Mouse (Mus musculus) liver, embryonic 15.5 days (tissue): Measurements from ENCODE around the gene Adam10. TPM values are rescaled to one million over a fixed set of nuclear protein-coding genes. Genes with fewer than 3 reads are reported as not detected.
A peak's percentile ranks its signal among the peaks of the same experiment; 100 is the strongest.

Experiments used
- ATAC-seq: fragments of 200-750 bp; cut with Nextera tagmentation; 2 replicates; pipeline ENCODE4 v1.8.0; 2017; ENCODE audit warnings: moderate number of reproducible peaks, mild to moderate bottlenecking, moderate library complexity; ENCODE audit not compliant: insufficient read depth
- H3K27ac ChIP-seq: fragments of 300-500 bp; sonication (generic); replicated peaks from 2 replicates; pipeline ENCODE4 v1.5.1; 2015; ENCODE audit warnings: mild to moderate bottlenecking, inconsistent platforms
- H3K27me3 ChIP-seq: fragments of 300-500 bp; sonication (generic); 2 replicates; pipeline ENCODE4 v1.6.1; 2015; ENCODE audit warnings: mild to moderate bottlenecking, inconsistent platforms
- H3K36me3 ChIP-seq: fragments of 300-500 bp; sonication (generic); replicated peaks from 2 replicates; pipeline ENCODE4 v1.6.1; 2015; ENCODE audit warnings: moderate library complexity, mild to moderate bottlenecking, inconsistent platforms
- H3K4me1 ChIP-seq: fragments of 300-500 bp; sonication (generic); replicated peaks from 2 replicates; pipeline ENCODE4 v1.6.1; 2015; ENCODE audit warnings: inconsistent platforms
- H3K4me2 ChIP-seq: fragments of 300-500 bp; sonication (generic); 2 replicates; pipeline ENCODE4 v1.6.1; 2015; ENCODE audit warnings: moderate library complexity, mild to moderate bottlenecking, inconsistent platforms
- H3K4me3 ChIP-seq: fragments of 300-500 bp; sonication (generic); replicated peaks from 2 replicates; pipeline ENCODE4 v1.5.1; 2015; ENCODE audit warnings: mild to moderate bottlenecking, inconsistent platforms
- H3K9ac ChIP-seq: fragments of 300-500 bp; sonication (generic); 2 replicates; pipeline ENCODE4 v1.6.1; 2015; ENCODE audit warnings: moderate library complexity, mild to moderate bottlenecking, inconsistent platforms
- H3K9me3 ChIP-seq: fragments of 300-500 bp; sonication (generic); replicated peaks from 2 replicates; pipeline ENCODE4 v1.6.1; 2016; ENCODE audit warnings: inconsistent platforms
- WGBS: fragments of 180-500 bp; shearing (Covaris S2); methylation state at CpG from one replicate; pipeline ENCODE4 v1.1.7; 2015; ENCODE audit warnings: mixed read lengths; ENCODE audit not compliant: insufficient replicate concordance; 5-methylcytosine and 5-hydroxymethylcytosine counted together
- polyA plus RNA-seq: library from polyadenylated mRNA; unstranded; fragments of >200 nt; fragmentation: Nextera tagmentation; extraction: Ambion mirVana; gene quantifications from 2 replicates; pipeline ENCODE4 v1.2.1, GENCODE M21; 2015

The Adam10 gene
- polyA plus RNA-seq, 1 experiment from 2014 or later: 71.9 TPM

GRCm38 (mm10) chr9:70673656-70674055 lies 5.1 kb upstream of the Adam10 start:
- Histone ChIP-seq H3K27ac (no peak overlapping the region), H3K27me3 (no peaks in the 10 kb centered on the region), H3K9ac (no peak overlapping the region), H3K36me3 (no peaks in the 10 kb centered on the region), H3K4me1 (peaks cover 66% of the 10 kb centered on the region), H3K4me2 (no peak overlapping the region), H3K9me3 (no peaks in the 10 kb centered on the region), H3K4me3 (no peak overlapping the region)
- 85% methylated on average over 4 of the region's 4 CpGs for WGBS
- ATAC-seq: no peak

GRCm38 (mm10) chr9:70675117-70675516 lies 3.7 kb upstream of the Adam10 start:
- no peaks in the 10 kb centered on the region for H3K9me3 ChIP-seq
- 58% methylated on average over 4 of the region's 4 CpGs for WGBS
- H3K27ac ChIP-seq: peak overlapping the region; percentile 34
- no peaks in the 10 kb centered on the region for H3K27me3 ChIP-seq
- H3K36me3 ChIP-seq: no peaks in the 10 kb centered on the region
- H3K4me2 ChIP-seq: no peak overlapping the region
- H3K4me1 ChIP-seq: peaks cover 53% of the 10 kb centered on the region
- H3K4me3 ChIP-seq: no peak overlapping the region
- no peak for ATAC-seq
- H3K9ac ChIP-seq: no peak overlapping the region

GRCm38 (mm10) chr9:70675961-70676360 lies 2.8 kb upstream of the Adam10 start:
- 78% methylated on average over 5 of the region's 5 CpGs for WGBS
- Histone ChIP-seq H3K9me3 (no peaks in the 10 kb centered on the region), H3K4me3 (no peak overlapping the region), H3K27me3 (no peaks in the 10 kb centered on the region), H3K27ac (peak overlapping the region; percentile 52), H3K9ac (no peak overlapping the region), H3K4me2 (no peak overlapping the region), H3K4me1 (peaks cover 48% of the 10 kb centered on the region), H3K36me3 (no peaks in the 10 kb centered on the region)
- no peak for ATAC-seq

GRCm38 (mm10) chr9:70679132-70680091 lies 615 bp downstream of the Adam10 start:
- peak; percentile 45 for ATAC-seq
- peak overlapping the region; percentile 68 for H3K4me2 ChIP-seq
- under 1% methylated on average over 101 of the region's 103 CpGs for WGBS
- peak overlapping the region; percentile 99 for H3K27ac ChIP-seq
- H3K36me3 ChIP-seq: peaks cover 4% of the 10 kb centered on the region; the same call in 1 of the 2 replicates
- no peaks in the 10 kb centered on the region for H3K9me3 ChIP-seq
- H3K4me1 ChIP-seq: peaks cover 45% of the 10 kb centered on the region
- no peaks in the 10 kb centered on the region for H3K27me3 ChIP-seq
- peak overlapping the region; percentile 100 for H3K9ac ChIP-seq
- H3K4me3 ChIP-seq: peak overlapping the region; percentile 100

GRCm38 (mm10) chr9:70682202-70682601 lies 3.4 kb downstream of the Adam10 start:
- H3K27ac ChIP-seq: peak overlapping the region; percentile 74
- peak overlapping the region; percentile 68 for H3K4me2 ChIP-seq
- H3K4me1 ChIP-seq: peaks cover 54% of the 10 kb centered on the region
- no peak for ATAC-seq
- peak overlapping the region; percentile 100; the same call in 1 of the 2 replicates for H3K9ac ChIP-seq
- peaks cover 14% of the 10 kb centered on the region for H3K36me3 ChIP-seq
- no peaks in the 10 kb centered on the region for H3K9me3 ChIP-seq
- no peaks in the 10 kb centered on the region for H3K27me3 ChIP-seq
- peak overlapping the region; percentile 100 for H3K4me3 ChIP-seq
- 16% methylated on average over 1 of the region's 1 CpGs for WGBS

- no peaks in the 10 kb centered on the region for H3K27me3 ChIP-seq
- H3K36me3 ChIP-seq: peaks cover 12% of the 10 kb centered on the region
- peaks cover 69% of the 10 kb centered on the region for H3K4me1 ChIP-seq
- no peaks in the 10 kb centered on the region for H3K9me3 ChIP-seq
- H3K9ac ChIP-seq: no peak overlapping the region
- ATAC-seq: 0 out of 2 replicates have a peak, but pooled peaks have one; percentile 15
- H3K27ac ChIP-seq: peak overlapping the region; percentile 63; the same call in 1 of the 2 replicates
- no peak overlapping the region for H3K4me3 ChIP-seq
- 53% methylated on average over 2 of the region's 2 CpGs for WGBS
- no peak overlapping the region for H3K4me2 ChIP-seq
Measured at GRCm38 (mm10) chr9:70688301-70688968, 9.6 kb downstream of the Adam10 start.

GRCm38 (mm10) chr9:70689926-70690325 lies 11.1 kb downstream of the Adam10 start:
- Histone ChIP-seq H3K4me1 (peaks cover 73% of the 10 kb centered on the region), H3K36me3 (peaks cover 10% of the 10 kb centered on the region; the same call in 1 of the 2 replicates), H3K9ac (no peak overlapping the region), H3K27ac (peak overlapping the region; percentile 51; the same call in 1 of the 2 replicates), H3K9me3 (no peaks in the 10 kb centered on the region), H3K4me3 (no peak overlapping the region; the same call in 1 of the 2 replicates), H3K4me2 (peak overlapping the region; percentile 40), H3K27me3 (no peaks in the 10 kb centered on the region)
- ATAC-seq: no peak
- 57% methylated on average over 3 of the region's 3 CpGs for WGBS

- Histone ChIP-seq H3K9ac (no peak overlapping the region), H3K27ac (no peak overlapping the region), H3K27me3 (no peaks in the 10 kb centered on the region), H3K4me3 (no peak overlapping the region), H3K4me1 (peaks cover 72% of the 10 kb centered on the region), H3K4me2 (no peak overlapping the region), H3K9me3 (no peaks in the 10 kb centered on the region), H3K36me3 (0 out of 2 replicates have a peak, but pooled peaks cover 5% of the 10 kb centered on the region)
- ATAC-seq: no peak
Measured at GRCm38 (mm10) chr9:70690579-70690978, 11.8 kb downstream of the Adam10 start.

GRCm38 (mm10) chr9:70691772-70692693 lies 13.2 kb downstream of the Adam10 start:
- 44% methylated on average over 2 of the region's 2 CpGs for WGBS
- H3K4me2 ChIP-seq: no peak overlapping the region

GRCm38 (mm10) chr9:70695723-70696122 lies 16.9 kb downstream of the Adam10 start:
- H3K27ac ChIP-seq: no peak overlapping the region

More at GRCm38 (mm10) chr9:70691772-70692693, 13.2 kb downstream of the Adam10 start:
- ATAC-seq: no peak
- 0 out of 2 replicates have a peak, but pooled peaks cover 3% of the 10 kb centered on the region for H3K36me3 ChIP-seq
- H3K4me1 ChIP-seq: peaks cover 68% of the 10 kb centered on the region
- no peak overlapping the region for H3K27ac ChIP-seq
- H3K9ac ChIP-seq: no peak overlapping the region
- no peak overlapping the region for H3K4me3 ChIP-seq
- no peaks in the 10 kb centered on the region for H3K27me3 ChIP-seq
- H3K9me3 ChIP-seq: no peaks in the 10 kb centered on the region

More at GRCm38 (mm10) chr9:70695723-70696122, 16.9 kb downstream of the Adam10 start:
- H3K9ac ChIP-seq: no peak overlapping the region
- no peak overlapping the region for H3K4me3 ChIP-seq
- 57% methylated on average over 2 of the region's 2 CpGs for WGBS
- H3K4me2 ChIP-seq: no peak overlapping the region
- no peaks in the 10 kb centered on the region for H3K36me3 ChIP-seq
- H3K9me3 ChIP-seq: no peaks in the 10 kb centered on the region
- peaks cover 65% of the 10 kb centered on the region for H3K4me1 ChIP-seq
- no peaks in the 10 kb centered on the region for H3K27me3 ChIP-seq
- ATAC-seq: no peak
